Mouse (Mus musculus): Measurements from ENCODE around the gene Atp6v0e2. TPM values are rescaled to one million over a fixed set of nuclear protein-coding genes. Genes with fewer than 3 reads are reported as not detected.

Gene Atp6v0e2
- polyA plus RNA-seq, 1 experiment from 2014 or later, result 1.3 TPM

- no peaks in the 10 kb centered on the region for H3K27me3 ChIP-seq
- no peaks in the 10 kb centered on the region for H3K4me1 ChIP-seq (replicated peaks)
- no peaks in the 10 kb centered on the region for H3K9me3 ChIP-seq (replicated peaks)
- no peaks in the 10 kb centered on the region for H3K36me3 ChIP-seq (replicated peaks)
- H3K9ac ChIP-seq, result no peak overlapping the region
- no peak overlapping the region for H3K4me2 ChIP-seq
- ATAC-seq (ENCODE audit: insufficient read depth), result no peak
- H3K27ac ChIP-seq (replicated peaks), result no peak overlapping the region
- WGBS (ENCODE audit: insufficient replicate concordance), result 33% methylated on average over 5 of the region's 5 CpGs
- H3K4me3 ChIP-seq (replicated peaks), result no peak overlapping the region
Observed at GRCm38 (mm10) chr6:48578736-48579135, 41.3 kb downstream of the Atp6v0e2 start.

- no peak overlapping the region for H3K27ac ChIP-seq (replicated peaks)
- no peak overlapping the region for H3K9ac ChIP-seq
- H3K4me2 ChIP-seq, result 0 out of 2 replicates have a peak overlapping the region, but pooled peaks have one; percentile 3
- H3K4me1 ChIP-seq (replicated peaks), result no peaks in the 10 kb centered on the region
- 7% methylated on average over 5 of the region's 5 CpGs for WGBS (ENCODE audit: insufficient replicate concordance)
- no peaks in the 10 kb centered on the region for H3K36me3 ChIP-seq (replicated peaks)
- no peak overlapping the region for H3K4me3 ChIP-seq (replicated peaks)
- no peak for ATAC-seq (ENCODE audit: insufficient read depth)
- H3K9me3 ChIP-seq (replicated peaks), result no peaks in the 10 kb centered on the region
- H3K27me3 ChIP-seq, result no peaks in the 10 kb centered on the region
Observed at GRCm38 (mm10) chr6:48579215-48579648, 41.8 kb downstream of the Atp6v0e2 start.

GRCm38 (mm10) chr6:48581257-48581656 lies 43.8 kb downstream of the Atp6v0e2 start:
- H3K4me3 ChIP-seq (replicated peaks), result no peak overlapping the region
- no peaks in the 10 kb centered on the region for H3K9me3 ChIP-seq (replicated peaks)
- WGBS (ENCODE audit: insufficient replicate concordance), result 49% methylated on average over 3 of the region's 3 CpGs
- no peaks in the 10 kb centered on the region for H3K4me1 ChIP-seq (replicated peaks)
- H3K4me2 ChIP-seq, result no peak overlapping the region
- H3K9ac ChIP-seq, result no peak overlapping the region
- H3K27me3 ChIP-seq, result no peaks in the 10 kb centered on the region
- H3K36me3 ChIP-seq (replicated peaks), result no peaks in the 10 kb centered on the region
- H3K27ac ChIP-seq (replicated peaks), result no peak overlapping the region
- ATAC-seq (ENCODE audit: insufficient read depth), result no peak

GRCm38 (mm10) chr6:48582037-48582436 lies 44.6 kb downstream of the Atp6v0e2 start:
- no peak overlapping the region for H3K9ac ChIP-seq
- no peaks in the 10 kb centered on the region for H3K27me3 ChIP-seq
- no peaks in the 10 kb centered on the region for H3K36me3 ChIP-seq (replicated peaks)
- no peak for ATAC-seq (ENCODE audit: insufficient read depth)
- no peaks in the 10 kb centered on the region for H3K4me1 ChIP-seq (replicated peaks)
- H3K4me2 ChIP-seq, result no peak overlapping the region
- no peaks in the 10 kb centered on the region for H3K9me3 ChIP-seq (replicated peaks)
- WGBS (ENCODE audit: insufficient replicate concordance), result 49% methylated on average over 3 of the region's 3 CpGs
- no peak overlapping the region for H3K27ac ChIP-seq (replicated peaks)
- no peak overlapping the region for H3K4me3 ChIP-seq (replicated peaks)

- peaks cover 12% of the 10 kb centered on the region for H3K4me1 ChIP-seq (replicated peaks)
Observed at GRCm38 (mm10) chr6:48589194-48589750, 51.9 kb downstream of the Atp6v0e2 start, which contains the start of gene Gm45021. Gene Gm45021 (plus strand): TSS chr6:48589610.

More at GRCm38 (mm10) chr6:48589194-48589750, 51.9 kb downstream of the Atp6v0e2 start, which contains the start of gene Gm45021:
- no peak within 1 kb of the TSS for H3K9ac ChIP-seq
- H3K4me3 ChIP-seq (replicated peaks), result no peak within 1 kb of the TSS
- no peaks in the 10 kb centered on the region for H3K36me3 ChIP-seq (replicated peaks)
- H3K4me2 ChIP-seq, result no peak within 1 kb of the TSS
- no peak for ATAC-seq (ENCODE audit: insufficient read depth)
- H3K9me3 ChIP-seq (replicated peaks), result no peaks in the 10 kb centered on the region
- H3K27me3 ChIP-seq, result no peaks in the 10 kb centered on the region
- no peak within 1 kb of the TSS for H3K27ac ChIP-seq (replicated peaks)
- 11% methylated on average over 6 of the region's 6 CpGs for WGBS (ENCODE audit: insufficient replicate concordance)

Other genes with a start within 250 kb of the Atp6v0e2 start
- gene Krba1, start 142.0 kb upstream of the Atp6v0e2 start, polyA plus RNA-seq (2015; fragmentation: Nextera tagmentation; extraction: Ambion mirVana), result 1.6 and 1.8 TPM in 2 replicates
- 2.7 and 2.9 TPM in 2 replicates for gene Zfp467, start 91.8 kb upstream of the Atp6v0e2 start, polyA plus RNA-seq (2015; fragmentation: Nextera tagmentation; extraction: Ambion mirVana)
- 0.03 TPM in 1 of 2 replicates, not detected in the other for gene Sspo, start 89.4 kb upstream of the Atp6v0e2 start, polyA plus RNA-seq (2015; fragmentation: Nextera tagmentation; extraction: Ambion mirVana)
- gene Lrrc61, start 17.2 kb downstream of the Atp6v0e2 start, polyA plus RNA-seq (2015; fragmentation: Nextera tagmentation; extraction: Ambion mirVana), result 2.0 and 2.5 TPM in 2 replicates
- gene Rarres2, start 35.2 kb downstream of the Atp6v0e2 start, polyA plus RNA-seq (2015; fragmentation: Nextera tagmentation; extraction: Ambion mirVana), result 34.4 and 43.9 TPM in 2 replicates
- not detected in 2 replicates for gene Gm45021, start 52.0 kb downstream of the Atp6v0e2 start, polyA plus RNA-seq (2015; fragmentation: Nextera tagmentation; extraction: Ambion mirVana)
- gene Repin1, start 56.3 kb downstream of the Atp6v0e2 start, polyA plus RNA-seq (2015; fragmentation: Nextera tagmentation; extraction: Ambion mirVana), result 9.9 and 12.4 TPM in 2 replicates
- not detected in 2 replicates for gene Gm44965, start 56.3 kb downstream of the Atp6v0e2 start, polyA plus RNA-seq (2015; fragmentation: Nextera tagmentation; extraction: Ambion mirVana)
- 1.7 and 1.9 TPM in 2 replicates for gene Zfp775, start 64.4 kb downstream of the Atp6v0e2 start, polyA plus RNA-seq (2015; fragmentation: Nextera tagmentation; extraction: Ambion mirVana)
- 0.18 and 0.24 TPM in 2 replicates for gene AI854703, start 89.1 kb downstream of the Atp6v0e2 start, polyA plus RNA-seq (2015; fragmentation: Nextera tagmentation; extraction: Ambion mirVana)
- gene Gimap8, start 109.6 kb downstream of the Atp6v0e2 start, polyA plus RNA-seq (2015; fragmentation: Nextera tagmentation; extraction: Ambion mirVana), result 0.81 and 0.92 TPM in 2 replicates
- gene Gimap9, start 138.5 kb downstream of the Atp6v0e2 start, polyA plus RNA-seq (2015; fragmentation: Nextera tagmentation; extraction: Ambion mirVana), result 7.5 and 9.5 TPM in 2 replicates
- 10.3 and 10.8 TPM in 2 replicates for gene Gimap4, start 146.9 kb downstream of the Atp6v0e2 start, polyA plus RNA-seq (2015; fragmentation: Nextera tagmentation; extraction: Ambion mirVana)
- 7.9 and 9.0 TPM in 2 replicates for gene Gimap6, start 170.6 kb downstream of the Atp6v0e2 start, polyA plus RNA-seq (2015; fragmentation: Nextera tagmentation; extraction: Ambion mirVana)
- gene Gm28053, start 181.0 kb downstream of the Atp6v0e2 start, polyA plus RNA-seq (2015; fragmentation: Nextera tagmentation; extraction: Ambion mirVana), result 0.97 TPM in 1 of 2 replicates, not detected in the other
- 0.07 TPM in 1 of 2 replicates, not detected in the other for gene Gimap7, start 181.0 kb downstream of the Atp6v0e2 start, polyA plus RNA-seq (2015; fragmentation: Nextera tagmentation; extraction: Ambion mirVana)
- 5.4 and 6.8 TPM in 2 replicates for gene Gimap1, start 201.4 kb downstream of the Atp6v0e2 start, polyA plus RNA-seq (2015; fragmentation: Nextera tagmentation; extraction: Ambion mirVana)
- 2.7 and 3.1 TPM in 2 replicates for gene Gimap5, start 208.6 kb downstream of the Atp6v0e2 start, polyA plus RNA-seq (2015; fragmentation: Nextera tagmentation; extraction: Ambion mirVana)
- gene Gimap3, start 233.2 kb downstream of the Atp6v0e2 start, polyA plus RNA-seq (2015; fragmentation: Nextera tagmentation; extraction: Ambion mirVana), result 0.05 and 0.30 TPM in 2 replicates

All from liver, embryonic 15.5 days (tissue).